Mouse (Mus musculus): ENCODE measurements around the gene Gm20855.
"Not testable (repeated sequence)": the region's sequence is repeated elsewhere in the genome, so short reads cannot be mapped to it uniquely, and the experiment has no call there.

The Gm20855 gene

GRCm38 (mm10) chrY:35131733-35132132 lies at the start of gene Gm20855:
Gene Gm20855, minus strand, starts transcription at chrY:35131833.
- DNase-seq (ENCODE audit: low spot score), result not testable (repeated sequence)
